Mouse (Mus musculus): Measurements from ENCODE around the gene Orm1. TPM values are rescaled to one million over a fixed set of nuclear protein-coding genes. Genes with fewer than 3 reads are reported as not detected.

The Orm1 gene
- total RNA-seq, 2 experiments from 2014 or later = not detected

DNA sequence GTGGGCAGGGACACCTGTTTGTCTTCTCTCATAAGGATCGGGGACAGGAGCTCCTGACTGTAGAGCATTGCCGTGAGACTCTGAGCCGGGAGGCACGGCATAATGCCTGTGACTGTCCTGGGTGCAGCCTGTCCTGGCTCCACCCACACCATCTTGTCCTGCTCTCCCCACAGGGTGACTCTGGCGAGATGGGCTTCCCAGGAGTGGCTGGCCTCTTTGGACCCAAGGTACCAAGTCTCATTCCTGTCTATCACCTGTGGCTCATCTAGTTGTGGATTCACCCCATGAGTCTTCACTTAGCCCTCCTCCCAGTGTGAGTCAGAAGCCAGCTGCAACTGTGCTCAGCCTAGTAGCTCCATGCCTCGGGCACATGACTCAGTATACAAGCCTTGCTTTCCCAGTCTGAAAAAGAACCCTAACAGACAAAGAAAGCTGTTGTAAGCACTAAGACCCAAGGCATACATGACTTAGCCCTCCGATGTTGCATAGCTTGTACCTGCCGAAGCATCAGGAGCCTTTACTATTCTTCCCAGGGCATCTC lies 21.0 kb upstream of the Orm1 start:
- no peak overlapping the region for H3K27ac ChIP-seq
- DNase-seq (ENCODE audit: low spot score in 2 of 2) = no peak
- H3K4me3 ChIP-seq = no peak overlapping the region
- no peak for TF ChIP-seq CTCF (conservative IDR thresholded peaks at IDR 0.05)

DNA sequence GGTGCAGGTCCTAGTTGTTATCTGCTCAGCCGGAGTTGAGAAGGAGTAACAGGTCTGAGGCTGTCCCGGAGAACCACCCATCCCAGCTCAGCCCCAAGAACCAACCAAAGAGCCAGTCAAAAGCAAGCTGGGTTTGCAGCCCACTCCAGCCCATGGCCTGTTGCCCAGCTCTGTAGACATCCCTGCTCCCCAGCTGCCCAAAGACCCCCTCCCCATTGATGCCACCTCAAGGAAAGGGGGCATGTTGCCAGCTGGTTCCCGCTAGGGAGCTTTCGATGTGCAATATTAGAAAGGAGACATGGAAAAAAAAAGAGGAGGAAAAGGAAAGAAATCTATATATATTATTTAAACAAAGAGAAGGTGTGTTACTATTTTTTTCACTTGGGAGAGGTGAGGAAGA lies 11.0 kb upstream of the Orm1 start:
- DNase-seq (ENCODE audit: low spot score in 2 of 2) = no peak
- H3K4me3 ChIP-seq = no peak overlapping the region
- no peak overlapping the region for H3K27ac ChIP-seq
- TF ChIP-seq CTCF (conservative IDR thresholded peaks at IDR 0.05) = no peak

DNA sequence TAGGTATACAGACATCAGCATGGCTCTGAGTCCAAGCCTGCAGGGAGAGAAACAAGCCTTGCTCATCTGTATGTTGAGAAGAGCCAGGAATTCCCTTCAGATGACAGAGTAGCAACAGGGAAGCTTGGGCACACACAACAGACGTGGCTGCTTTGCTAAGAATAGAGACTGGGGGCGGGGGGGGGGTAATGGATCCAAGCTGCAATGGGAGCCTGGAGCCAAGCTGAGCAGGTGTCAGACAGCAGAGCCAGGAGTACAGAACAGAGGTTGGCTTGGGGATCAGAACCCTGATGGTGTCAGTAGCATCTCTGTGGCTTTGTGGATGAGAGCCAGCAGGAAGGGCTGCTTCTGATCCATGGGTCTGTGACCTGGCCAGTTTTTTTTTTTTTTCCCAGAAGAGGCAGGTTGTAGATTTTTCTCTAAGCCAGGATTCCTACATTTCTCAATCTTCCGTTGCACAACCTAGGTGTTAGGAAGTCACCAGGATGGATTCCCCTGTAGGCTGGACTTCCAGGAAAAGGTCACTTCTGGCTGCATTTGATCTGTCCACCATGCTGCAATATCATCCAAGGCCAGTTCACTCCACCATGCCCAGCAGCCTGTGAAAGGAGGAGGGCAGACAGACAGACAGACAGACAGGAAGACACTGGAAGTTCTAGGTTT lies 5.8 kb upstream of the Orm1 start:
- no peak overlapping the region for H3K4me3 ChIP-seq
- no peak for DNase-seq (ENCODE audit: low spot score in 2 of 2)
- no peak for TF ChIP-seq CTCF (conservative IDR thresholded peaks at IDR 0.05)
- H3K27ac ChIP-seq = no peak overlapping the region

DNA sequence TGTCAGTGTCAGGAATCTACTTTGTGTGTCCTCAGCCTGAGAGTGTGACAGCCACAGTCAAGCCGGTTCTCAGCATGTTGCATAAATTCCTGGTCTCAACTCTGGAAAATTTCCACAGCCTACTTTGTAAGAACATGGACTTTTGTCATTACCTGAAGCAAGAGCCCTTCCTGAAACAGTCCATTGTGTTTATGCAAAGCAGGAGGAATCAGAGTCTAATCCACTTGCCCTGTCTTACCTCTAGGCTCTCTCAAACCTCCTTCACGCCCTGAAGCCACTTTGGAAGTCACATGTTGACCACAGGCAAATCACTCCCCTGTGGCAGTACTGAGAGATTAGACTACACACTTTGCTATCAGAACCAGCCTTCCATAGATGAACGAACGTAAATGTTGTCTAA lies 1.9 kb upstream of the Orm1 start:
- TF ChIP-seq CTCF (conservative IDR thresholded peaks at IDR 0.05) = no peak
- H3K4me3 ChIP-seq = no peak overlapping the region
- H3K27ac ChIP-seq = no peak overlapping the region
- no peak for DNase-seq (ENCODE audit: low spot score in 2 of 2)

DNA sequence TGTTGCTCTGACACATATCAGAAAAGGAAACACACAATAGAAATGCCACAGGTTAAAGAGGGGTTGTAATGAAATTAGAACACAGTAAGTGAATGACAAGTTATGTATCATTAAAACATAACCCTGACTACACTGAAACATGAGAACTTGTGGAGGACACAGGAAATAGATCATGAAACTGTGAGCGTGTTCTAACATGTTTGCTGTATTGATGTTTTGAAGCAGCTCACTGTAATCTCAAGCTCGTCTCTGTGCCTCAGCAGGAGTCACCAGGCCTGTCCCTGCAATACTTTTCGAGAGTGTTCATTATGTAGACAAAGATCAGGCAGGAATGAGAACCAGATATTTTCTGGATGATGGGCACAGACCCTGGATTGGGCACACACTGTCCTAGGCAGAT lies 752 bp upstream of the Orm1 start:
- DNase-seq (ENCODE audit: low spot score in 2 of 2) = no peak
- no peak for TF ChIP-seq CTCF (conservative IDR thresholded peaks at IDR 0.05)

DNA sequence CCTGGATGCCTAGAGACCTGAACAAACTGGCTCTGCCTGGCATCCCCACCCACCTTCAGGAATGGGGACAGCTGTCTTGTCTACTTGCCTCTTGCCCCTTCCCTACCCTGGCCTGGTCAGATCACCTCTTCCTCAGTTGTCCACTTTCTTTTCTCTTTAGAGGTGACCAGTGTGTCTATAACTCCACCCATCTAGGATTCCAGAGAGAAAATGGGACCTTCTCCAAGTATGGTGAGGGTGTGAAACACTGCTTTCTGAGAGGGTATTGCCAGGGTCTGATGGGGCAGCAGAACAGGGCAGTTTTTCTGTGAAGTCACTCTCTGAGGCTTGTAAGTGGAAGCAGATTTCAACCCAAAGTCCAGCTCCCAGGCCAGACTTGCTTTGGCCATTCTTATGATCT lies 901 bp downstream of the Orm1 start:
- Histone ChIP-seq H3K4me3 (no peak overlapping the region), H3K27ac (no peak overlapping the region)
- DNase-seq (ENCODE audit: low spot score in 2 of 2) = no peak
- no peak for TF ChIP-seq CTCF (conservative IDR thresholded peaks at IDR 0.05)

More for the DNA sequence above, 752 bp upstream of the Orm1 start:
- no peak overlapping the region for H3K4me3 ChIP-seq
- no peak overlapping the region for H3K27ac ChIP-seq

DNA sequence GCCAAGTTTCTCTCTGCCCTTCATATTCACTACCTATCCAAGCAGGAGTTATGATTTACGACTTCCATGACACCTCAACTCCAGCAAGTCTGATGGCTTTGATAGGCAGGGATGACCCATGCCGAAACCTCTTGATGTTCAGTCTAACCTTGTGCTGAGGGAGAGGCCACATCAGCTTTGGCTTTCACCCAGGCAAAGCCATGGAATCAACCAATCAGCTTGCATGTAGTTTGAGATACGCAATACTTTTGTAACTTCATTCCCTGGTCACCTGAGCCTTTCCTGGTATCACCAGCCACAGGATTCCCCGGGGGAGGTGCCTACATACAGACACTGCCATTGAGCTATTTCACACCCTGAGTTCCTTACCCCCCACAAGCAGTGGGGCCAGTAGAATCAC lies 2.3 kb downstream of the Orm1 start:
- no peak for TF ChIP-seq CTCF (conservative IDR thresholded peaks at IDR 0.05)
- no peak overlapping the region for H3K4me3 ChIP-seq
- no peak overlapping the region for H3K27ac ChIP-seq
- no peak for DNase-seq (ENCODE audit: low spot score in 2 of 2)

DNA sequence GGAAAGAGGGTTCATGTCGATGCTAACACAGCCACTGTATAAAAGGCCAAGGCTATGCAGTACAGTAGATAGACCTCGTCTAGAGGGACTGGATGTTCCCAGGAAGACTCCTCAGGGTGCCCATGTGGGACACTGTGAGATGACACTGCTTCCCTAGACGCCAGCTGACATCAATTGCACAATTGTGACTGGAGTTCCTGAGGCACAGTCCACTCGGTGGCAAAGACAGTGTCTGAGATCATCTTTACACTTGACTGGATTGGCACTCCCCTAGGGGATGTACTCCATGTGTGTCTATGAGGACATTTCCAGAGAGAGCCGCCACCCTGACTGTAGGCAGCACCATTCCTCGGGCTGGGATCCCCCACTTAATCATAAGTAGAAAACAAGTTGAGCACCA lies 4.2 kb downstream of the Orm1 start:
- H3K27ac ChIP-seq = no peak overlapping the region
- no peak for DNase-seq (ENCODE audit: low spot score in 2 of 2)
- TF ChIP-seq CTCF (conservative IDR thresholded peaks at IDR 0.05) = no peak
- no peak overlapping the region for H3K4me3 ChIP-seq

DNA sequence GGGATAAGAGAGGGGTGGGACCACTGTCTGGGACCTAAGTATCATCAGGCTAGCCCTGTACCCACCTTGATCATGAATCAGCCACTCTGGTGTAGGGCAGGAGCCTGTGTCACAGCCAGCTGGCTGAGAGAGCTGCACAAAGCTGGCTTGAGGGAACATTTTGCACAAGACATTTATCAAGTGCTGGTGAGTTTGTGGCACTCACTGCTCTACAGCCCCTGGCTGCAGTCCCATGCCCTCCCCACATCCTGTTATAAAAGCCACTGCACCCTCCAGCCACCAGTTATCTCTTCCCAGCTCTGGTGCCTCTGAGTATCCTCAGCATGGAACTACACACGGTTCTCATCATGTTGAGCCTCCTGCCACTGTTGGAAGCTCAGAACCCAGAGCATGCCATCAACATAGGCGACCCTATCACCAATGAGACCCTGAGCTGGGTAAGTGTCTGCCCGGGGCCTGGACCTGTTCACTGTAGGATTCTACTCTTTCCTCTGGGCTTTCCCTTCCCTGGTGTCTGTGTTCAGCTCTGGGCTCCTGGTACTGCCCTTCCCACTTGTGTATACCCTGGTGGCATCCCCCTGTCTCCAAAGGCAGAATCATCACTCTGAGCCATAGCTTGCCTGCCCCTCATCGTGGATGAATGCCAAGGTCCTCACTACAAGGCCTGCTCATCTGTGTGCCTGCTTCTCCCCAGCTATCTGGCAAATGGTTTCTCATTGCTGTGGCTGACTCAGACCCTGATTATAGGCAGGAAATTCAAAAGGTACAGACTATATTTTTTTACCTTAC lies 11.7 kb downstream of the Orm1 start, which contains the start of gene Orm3:
Orm3 (plus strand) TSS at position 286 of the 789 bp plus-strand sequence.
- no peak for TF ChIP-seq CTCF (conservative IDR thresholded peaks at IDR 0.05)
- DNase-seq (ENCODE audit: low spot score in 2 of 2) = no peak
- H3K27ac ChIP-seq = no peak within 1 kb of the TSS
- no peak within 1 kb of the TSS for H3K4me3 ChIP-seq

DNA sequence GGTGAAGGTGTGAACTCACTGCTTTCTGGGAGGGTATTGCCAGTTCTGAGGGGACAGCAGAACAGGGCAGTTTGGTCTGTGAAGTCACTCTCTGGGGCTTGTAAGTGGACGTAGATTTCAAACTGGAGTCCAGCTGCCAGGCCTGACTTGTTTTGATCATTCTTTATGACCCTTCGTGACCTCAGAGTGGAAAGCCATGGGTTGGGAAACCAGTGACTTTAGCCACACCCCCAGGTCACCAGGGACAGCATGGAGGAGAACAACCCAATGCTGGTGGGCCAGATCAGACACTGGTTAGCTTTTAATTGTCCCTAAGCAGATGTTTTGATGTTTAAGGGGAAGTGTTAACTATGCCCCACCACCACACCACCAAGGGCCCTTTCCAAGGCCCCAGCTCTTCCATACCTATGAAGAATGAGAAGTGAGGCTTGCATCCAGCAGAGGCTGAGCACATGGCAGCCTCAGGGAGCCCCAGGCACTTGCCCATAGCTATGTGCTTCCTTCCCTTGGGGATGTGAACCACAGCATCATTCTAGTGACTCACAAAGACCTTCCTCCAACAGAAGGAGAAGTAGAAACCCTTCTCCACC lies 12.7 kb downstream of the Orm1 start:
- no peak overlapping the region for H3K27ac ChIP-seq
- no peak for DNase-seq (ENCODE audit: low spot score in 2 of 2)
- TF ChIP-seq CTCF (conservative IDR thresholded peaks at IDR 0.05) = no peak

DNA sequence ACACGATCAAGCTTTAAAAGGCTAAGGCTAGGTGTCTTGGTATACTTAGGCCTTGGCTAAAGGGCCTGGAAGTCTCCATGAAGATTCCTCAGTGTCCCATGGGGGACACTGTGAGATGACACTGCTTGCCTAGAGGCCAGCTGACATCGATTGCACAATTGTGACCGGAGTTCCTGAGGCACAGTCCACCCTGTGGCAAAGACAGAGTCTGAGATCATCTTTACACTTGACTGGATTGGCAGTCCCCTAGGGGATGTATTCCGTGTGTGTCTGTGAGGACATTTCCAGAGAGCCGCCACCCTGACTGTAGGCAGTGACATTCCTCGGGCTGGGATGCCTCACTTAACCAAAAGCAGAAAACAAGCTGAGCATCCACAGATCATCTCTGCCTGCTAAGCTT lies 15.5 kb downstream of the Orm1 start:
- no peak for DNase-seq (ENCODE audit: low spot score in 2 of 2)
- TF ChIP-seq CTCF (conservative IDR thresholded peaks at IDR 0.05) = no peak
- no peak overlapping the region for H3K4me3 ChIP-seq
- no peak overlapping the region for H3K27ac ChIP-seq

More for the DNA sequence above, 12.7 kb downstream of the Orm1 start:
- H3K4me3 ChIP-seq = no peak overlapping the region

DNA sequence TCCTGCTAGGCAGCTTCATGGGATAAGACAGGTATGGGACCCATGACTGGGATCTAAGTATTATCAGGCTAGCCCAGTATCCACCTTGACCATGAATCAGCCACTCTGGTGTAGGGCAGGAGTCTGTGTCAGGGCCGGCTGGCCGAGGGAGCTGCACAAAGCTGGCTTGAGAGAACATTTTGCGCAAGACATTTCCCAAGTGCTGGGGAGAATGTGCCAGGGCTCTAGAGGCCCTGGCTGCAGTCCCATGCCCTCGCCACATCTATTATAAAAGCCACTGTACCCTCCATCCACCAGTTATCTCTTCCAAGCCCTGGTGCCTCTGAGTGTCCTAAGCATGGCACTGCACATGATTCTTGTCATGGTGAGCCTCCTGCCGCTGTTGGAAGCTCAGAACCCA lies 17.8 kb downstream of the Orm1 start, which contains the start of gene Orm2:
Orm2 (plus strand) TSS at position 300 of the 400 bp plus-strand sequence.
- TF ChIP-seq CTCF (conservative IDR thresholded peaks at IDR 0.05) = no peak
- no peak for DNase-seq (ENCODE audit: low spot score in 2 of 2)
- Histone ChIP-seq H3K27ac (no peak within 1 kb of the TSS), H3K4me3 (no peak within 1 kb of the TSS)

DNA sequence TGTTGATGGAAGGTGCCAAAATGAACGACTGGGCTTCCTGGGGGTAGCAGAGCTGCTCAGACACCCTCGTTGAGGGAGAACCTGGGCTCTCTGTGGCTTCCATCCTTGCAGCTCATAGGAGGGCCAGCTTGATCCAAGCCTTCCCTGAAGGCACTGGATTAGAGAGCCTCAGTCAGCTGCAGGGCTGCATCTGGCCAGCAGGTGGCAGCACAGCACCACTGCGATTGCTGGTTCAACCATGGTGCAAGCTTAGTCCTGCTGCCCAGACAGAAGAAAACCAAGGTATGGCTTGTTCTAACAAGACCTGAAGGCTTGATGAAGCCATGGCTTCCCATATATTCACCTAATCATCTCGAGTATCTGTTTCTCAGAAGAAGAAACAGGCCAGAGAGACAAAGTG lies 24.2 kb downstream of the Orm1 start:
- Histone ChIP-seq H3K4me3 (no peak overlapping the region), H3K27ac (no peak overlapping the region)
- TF ChIP-seq CTCF (conservative IDR thresholded peaks at IDR 0.05) = peak; percentile 100
- DNase-seq (ENCODE audit: low spot score in 2 of 2) = peak; percentile 68 to 94
